In genomic region chrX:44228847-44229246, GRCm38 (mm10) we compare ENCODE assay signal across 8 mouse cellular contexts.
DNase-seq lines count a peak whose midpoint lies in the region; ATAC-seq and TF ChIP-seq lines count a peak whose summit lies in the region.

No protein-coding gene starts in this region.

- no peaks in the 10 kb centered on the region for H3K27me3 ChIP-seq in lung, postnatal 0 days (replicated peaks; ENCODE audit: insufficient read depth, low read length)

- H3K9me3 ChIP-seq in lung, postnatal 0 days (ENCODE audit: low read length): no peaks in the 10 kb centered on the region

- peak; percentile 37 for TF ChIP-seq CTCF in lung, postnatal 0 days (IDR thresholded peaks at IDR 0.05)

- H3K4me1 ChIP-seq in lung, postnatal 0 days (ENCODE audit: insufficient read depth, low read depth, low read length): no peaks in the 10 kb centered on the region

- no peak for ATAC-seq in lung, postnatal 0 days

- intact Hi-C loops in gastrocnemius, postnatal 14 days (cut with DNase I; ENCODE audit: low total_unique reads): no loop called here
- intact Hi-C loops in left cerebral cortex, postnatal 25 days (cut with DNase I): no loop called here

- H3K4me3 ChIP-seq in lung, postnatal 0 days (ENCODE audit: low read depth, low read length): no peak overlapping the region

- no peaks in the 10 kb centered on the region for H3K36me3 ChIP-seq in lung, postnatal 0 days (ENCODE audit: insufficient read depth, low read length)

- 15% methylated on average over 2 of the region's 2 CpGs for WGBS in lung, postnatal 0 days

- no peak for TF ChIP-seq EP300 in lung, postnatal 0 days (IDR thresholded peaks at IDR 0.05)

- H3K9ac ChIP-seq in lung, postnatal 0 days (replicated peaks; ENCODE audit: low read depth): no peak overlapping the region

- peak; percentile 10 for DNase-seq in gastrocnemius, postnatal 10 days
- no peak for DNase-seq in gastrocnemius, postnatal 14 days
- DNase-seq in lung, postnatal 0 days (ENCODE audit: low spot score): no peak
- no peak for DNase-seq in lung, postnatal 4 days
- DNase-seq in WW6 (ENCODE audit: low read depth, low spot score): peak; percentile 0
- DNase-seq in left cerebral cortex, postnatal 25 days (ENCODE audit: low spot score in 2 of 2): peak; percentile 2 to 28
- DNase-seq in B cell, adult 2 months: no peak
- DNase-seq in ovary, adult 18-20 months (ENCODE audit: low spot score): no peak

- H3K27ac ChIP-seq in lung, postnatal 0 days (ENCODE audit: low read length): no peak overlapping the region

- no peak overlapping the region for H3K4me2 ChIP-seq in lung, postnatal 0 days (replicated peaks; ENCODE audit: low read depth, low read length)

Comparison
In these comparisons a context has a peak if more than half of its experiments do, and no peak if none do; other contexts are left out.
1. DNase-seq: peak in gastrocnemius, postnatal 10 days (single experiment), WW6 (single experiment) and left cerebral cortex, postnatal 25 days (2 of 2); none in gastrocnemius, postnatal 14 days (single experiment), lung, postnatal 0 days (single experiment), lung, postnatal 4 days (0 of 2), B cell, adult 2 months (0 of 2) and ovary, adult 18-20 months (single experiment).